Mouse (Mus musculus): ENCODE measurements at regions not wholly inside any gene's neighbourhood (a gene's known extent, or its start where the extent isn't known, plus 50 kb on each side); places are given as distances from the start of the nearest gene placed in this dataset.

DNA sequence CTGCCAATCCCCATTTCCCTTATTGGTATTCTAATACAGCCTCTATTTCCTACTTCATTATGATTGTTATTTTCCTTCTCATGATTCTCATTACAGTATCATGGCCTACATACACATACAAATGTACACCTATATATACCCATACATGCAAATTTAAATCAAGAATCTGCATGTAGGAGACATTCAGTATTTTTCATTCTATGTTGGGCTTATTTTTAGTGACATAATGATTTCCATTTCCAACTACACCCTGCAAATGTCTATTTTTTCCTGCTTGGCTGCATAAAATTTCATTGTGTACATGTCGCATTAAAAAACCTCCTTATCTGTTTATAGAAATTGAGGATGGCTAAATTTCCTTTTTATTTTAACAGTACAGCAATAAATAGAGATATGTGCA is 236.9 kb upstream of the Ghitm start:
- H3K4me1 ChIP-seq (replicated peaks), result no peaks in the 10 kb centered on the region
- no peaks in the 10 kb centered on the region for H3K36me3 ChIP-seq
- 90% methylated on average over 1 of the region's 1 CpGs for WGBS
- H3K27me3 ChIP-seq, result no peaks in the 10 kb centered on the region
- H3K9ac ChIP-seq, result no peak overlapping the region
- H3K9me3 ChIP-seq, result no peaks in the 10 kb centered on the region
- H3K27ac ChIP-seq (replicated peaks), result no peak overlapping the region
- ATAC-seq (ENCODE audit: low read depth), result no peak
- no peak overlapping the region for H3K4me3 ChIP-seq
- H3K4me2 ChIP-seq, result no peak overlapping the region

DNA sequence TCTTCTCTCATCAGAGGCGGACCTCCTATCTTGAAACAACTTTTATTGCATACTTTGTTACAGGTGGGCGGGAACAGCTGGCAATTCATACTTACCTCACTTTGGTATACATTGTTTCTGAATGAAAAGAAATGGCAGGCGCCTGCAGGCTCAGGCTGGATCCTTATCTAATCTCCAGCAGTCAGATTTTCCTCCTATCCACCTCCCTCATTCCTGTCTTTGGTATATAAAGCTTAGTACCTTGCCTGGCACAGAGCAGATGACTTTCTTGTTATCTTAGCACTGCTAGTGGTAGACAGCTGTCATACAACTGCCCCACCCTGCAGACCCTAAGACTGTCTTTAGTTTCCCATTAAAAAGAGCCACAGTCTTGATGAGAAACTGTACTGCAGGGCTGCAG is 226.8 kb upstream of the Ghitm start:
- no peak for ATAC-seq (ENCODE audit: low read depth)
- Histone ChIP-seq H3K9me3 (no peaks in the 10 kb centered on the region), H3K36me3 (no peaks in the 10 kb centered on the region), H3K4me1 (replicated peaks) (no peaks in the 10 kb centered on the region), H3K4me2 (no peak overlapping the region), H3K9ac (no peak overlapping the region), H3K27me3 (no peaks in the 10 kb centered on the region), H3K4me3 (no peak overlapping the region), H3K27ac (replicated peaks) (no peak overlapping the region)
- 61% methylated on average over 3 of the region's 3 CpGs for WGBS

- no peak overlapping the region for H3K4me3 ChIP-seq
- H3K36me3 ChIP-seq, result no peaks in the 10 kb centered on the region
- peak; percentile 86 for ATAC-seq (ENCODE audit: low read depth)
- no peaks in the 10 kb centered on the region for H3K4me1 ChIP-seq (replicated peaks)
- no peaks in the 10 kb centered on the region for H3K9me3 ChIP-seq
- no peak overlapping the region for H3K4me2 ChIP-seq
- H3K27ac ChIP-seq (replicated peaks), result no peak overlapping the region
- WGBS, result 39% methylated on average over 9 of the region's 9 CpGs
- H3K9ac ChIP-seq, result no peak overlapping the region
- H3K27me3 ChIP-seq, result no peaks in the 10 kb centered on the region
Observed at GRCm38 (mm10) chr14:37355968-37356704, 221.1 kb upstream of the Ghitm start.

- no peaks in the 10 kb centered on the region for H3K27me3 ChIP-seq
- no peak overlapping the region for H3K9ac ChIP-seq
- 49% methylated on average over 4 of the region's 4 CpGs for WGBS
- no peaks in the 10 kb centered on the region for H3K4me1 ChIP-seq (replicated peaks)
- H3K4me3 ChIP-seq, result no peak overlapping the region
- no peak overlapping the region for H3K27ac ChIP-seq (replicated peaks)
- no peaks in the 10 kb centered on the region for H3K9me3 ChIP-seq
- no peaks in the 10 kb centered on the region for H3K36me3 ChIP-seq
- no peak for ATAC-seq (ENCODE audit: low read depth)
- H3K4me2 ChIP-seq, result no peak overlapping the region
Observed at GRCm38 (mm10) chr14:37323392-37323791, 188.3 kb upstream of the Ghitm start.

DNA sequence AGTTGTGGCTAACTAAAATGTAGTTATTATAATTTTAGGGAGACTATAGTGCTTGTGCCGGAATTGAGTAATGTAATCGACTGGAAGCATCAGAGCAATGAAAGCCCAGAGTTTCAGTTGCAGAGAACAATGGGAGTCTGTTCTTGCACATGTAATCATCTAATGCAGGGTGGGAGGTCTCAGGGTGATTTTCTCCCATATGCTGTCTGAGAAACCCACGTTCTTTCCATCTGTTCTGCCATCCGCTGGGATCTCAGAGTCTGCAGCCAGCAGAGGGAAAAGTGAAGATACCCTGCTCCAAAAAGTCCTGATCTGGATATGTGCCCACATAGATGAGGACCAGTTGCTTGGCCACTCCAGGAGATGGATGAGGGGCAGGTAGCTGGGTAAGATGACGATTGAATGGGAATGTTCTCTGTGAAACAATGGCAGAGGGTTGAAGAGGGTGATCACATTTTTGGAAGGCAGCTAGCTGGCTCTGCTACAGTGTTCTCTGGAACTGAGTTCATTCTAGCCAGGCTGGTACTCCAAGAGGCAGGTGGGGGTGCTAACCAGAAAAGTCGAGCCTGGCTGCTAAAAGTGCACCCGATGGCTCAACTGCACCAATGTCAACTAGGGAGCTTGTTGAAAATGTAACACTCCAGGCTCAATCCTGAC is 180.3 kb upstream of the Ghitm start:
- Histone ChIP-seq H3K9me3 (no peaks in the 10 kb centered on the region), H3K4me3 (no peak overlapping the region), H3K4me2 (no peak overlapping the region), H3K36me3 (no peaks in the 10 kb centered on the region), H3K27me3 (no peaks in the 10 kb centered on the region), H3K27ac (replicated peaks) (no peak overlapping the region), H3K4me1 (replicated peaks) (0 out of 2 replicates have a peak, but pooled peaks cover 3% of the 10 kb centered on the region), H3K9ac (no peak overlapping the region)
- ATAC-seq (ENCODE audit: low read depth), result peak; percentile 53; the same call in 1 of the 2 replicates
- 67% methylated on average over 7 of the region's 7 CpGs for WGBS

DNA sequence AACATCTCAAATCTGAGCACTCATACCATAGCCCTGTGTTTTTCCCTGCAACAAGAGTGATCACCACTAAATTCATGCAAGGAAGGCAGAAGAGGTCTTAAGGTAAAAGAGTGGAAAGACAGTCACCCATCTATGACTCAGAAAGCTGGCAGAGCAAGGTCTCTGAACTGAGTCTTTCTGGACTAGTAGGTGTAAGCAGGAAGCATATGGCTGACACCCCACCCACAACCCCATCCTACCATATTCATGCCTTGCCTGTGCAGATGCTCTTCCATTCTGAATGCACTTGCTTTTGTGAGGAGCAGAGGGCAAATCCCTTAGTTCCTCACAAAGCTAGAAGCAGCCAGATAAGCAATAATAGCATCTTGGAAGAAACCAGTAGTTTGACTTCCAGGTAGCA is 178.8 kb upstream of the Ghitm start:
- Histone ChIP-seq H3K27ac (replicated peaks) (no peak overlapping the region), H3K9me3 (no peaks in the 10 kb centered on the region), H3K4me3 (no peak overlapping the region), H3K4me1 (replicated peaks) (0 out of 2 replicates have a peak, but pooled peaks cover 3% of the 10 kb centered on the region), H3K9ac (no peak overlapping the region), H3K36me3 (no peaks in the 10 kb centered on the region), H3K27me3 (no peaks in the 10 kb centered on the region), H3K4me2 (no peak overlapping the region)
- no peak for ATAC-seq (ENCODE audit: low read depth)

DNA sequence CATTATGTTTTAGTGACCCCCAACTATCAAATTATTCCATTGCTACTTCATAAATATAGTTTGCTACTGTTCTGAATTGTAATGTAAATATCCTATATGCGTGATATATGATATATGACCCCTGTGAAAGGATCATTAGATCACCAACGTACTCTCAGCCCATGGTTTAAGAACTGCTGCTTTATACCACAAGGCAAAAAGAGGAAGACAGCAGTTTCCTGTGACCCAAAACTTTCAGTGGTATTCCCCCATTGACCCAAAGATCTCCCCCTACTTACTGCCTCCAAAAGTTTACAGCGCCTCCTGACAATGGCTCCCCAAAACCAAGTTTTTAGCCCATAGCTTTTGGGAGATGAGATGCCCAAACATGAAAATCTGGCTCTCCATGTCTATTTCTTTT is 177.8 kb upstream of the Ghitm start:
- Histone ChIP-seq H3K27ac (replicated peaks) (no peak overlapping the region), H3K4me2 (no peak overlapping the region), H3K9ac (no peak overlapping the region), H3K36me3 (no peaks in the 10 kb centered on the region), H3K9me3 (no peaks in the 10 kb centered on the region), H3K4me3 (no peak overlapping the region), H3K4me1 (replicated peaks) (0 out of 2 replicates have a peak, but pooled peaks cover 3% of the 10 kb centered on the region), H3K27me3 (no peaks in the 10 kb centered on the region)
- ATAC-seq (ENCODE audit: low read depth), result no peak
- WGBS, result 88% methylated on average over 3 of the region's 3 CpGs

DNA sequence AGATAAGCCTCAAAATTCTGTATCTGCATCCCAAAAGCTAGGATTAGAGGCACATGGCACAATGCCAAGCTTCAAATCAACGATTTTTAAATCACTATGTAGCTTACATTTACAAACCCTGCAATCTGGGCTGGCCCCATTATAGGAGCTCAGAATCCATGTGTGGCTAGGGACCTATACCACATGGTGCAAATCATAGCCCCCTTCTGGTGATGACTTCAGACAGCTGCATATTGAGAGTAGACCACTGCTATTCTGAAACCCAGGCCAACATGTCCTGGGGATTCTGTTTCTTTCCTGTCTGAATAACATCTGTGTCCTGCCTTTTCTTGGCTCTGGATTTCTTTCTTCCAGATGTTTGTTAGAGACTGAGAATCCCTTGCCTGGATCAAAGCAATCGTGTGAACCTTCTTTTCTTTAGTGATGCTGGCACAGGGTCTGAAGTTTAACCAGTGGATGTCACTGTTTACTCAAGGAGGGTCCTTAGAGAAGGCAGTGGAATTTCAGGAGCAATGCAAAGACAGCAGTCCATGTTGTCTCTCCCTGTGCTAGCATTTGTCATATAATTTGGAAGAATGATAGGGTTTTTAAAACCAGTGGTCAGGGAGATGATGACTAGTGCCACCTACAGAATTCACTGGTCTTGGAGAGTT is 171.7 kb upstream of the Ghitm start:
- Histone ChIP-seq H3K27ac (replicated peaks) (no peak overlapping the region), H3K9me3 (no peaks in the 10 kb centered on the region), H3K4me1 (replicated peaks) (no peaks in the 10 kb centered on the region), H3K9ac (no peak overlapping the region), H3K27me3 (no peaks in the 10 kb centered on the region), H3K36me3 (no peaks in the 10 kb centered on the region), H3K4me3 (no peak overlapping the region), H3K4me2 (no peak overlapping the region)
- no peak; the same call in 1 of the 2 replicates for ATAC-seq (ENCODE audit: low read depth)
- WGBS, result 66% methylated on average over 2 of the region's 2 CpGs

DNA sequence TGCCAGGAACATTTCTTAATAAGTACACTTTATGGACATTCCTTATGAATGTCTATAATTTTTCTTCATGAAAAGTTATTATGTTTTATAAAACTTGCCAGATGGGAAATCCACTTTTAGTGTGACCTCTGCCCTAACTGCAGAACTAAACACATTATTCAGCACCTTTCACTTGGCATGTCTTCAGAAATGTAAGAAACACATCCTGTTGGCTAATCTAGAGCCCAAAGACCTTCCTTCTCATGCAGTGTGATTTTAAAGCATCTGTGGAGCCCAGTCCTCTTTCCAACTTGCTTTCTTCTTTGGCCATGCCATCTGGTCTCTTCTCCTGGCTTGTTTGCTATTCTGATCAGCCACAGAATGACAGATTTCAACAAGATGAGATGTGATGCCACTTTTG is 163.6 kb upstream of the Ghitm start:
- no peaks in the 10 kb centered on the region for H3K36me3 ChIP-seq
- H3K4me1 ChIP-seq (replicated peaks), result no peaks in the 10 kb centered on the region; the same call in 1 of the 2 replicates
- H3K4me2 ChIP-seq, result no peak overlapping the region
- no peak overlapping the region for H3K4me3 ChIP-seq
- ATAC-seq (ENCODE audit: low read depth), result no peak
- no peak overlapping the region for H3K27ac ChIP-seq (replicated peaks)
- no peaks in the 10 kb centered on the region for H3K9me3 ChIP-seq
- H3K9ac ChIP-seq, result no peak overlapping the region
- H3K27me3 ChIP-seq, result no peaks in the 10 kb centered on the region

DNA sequence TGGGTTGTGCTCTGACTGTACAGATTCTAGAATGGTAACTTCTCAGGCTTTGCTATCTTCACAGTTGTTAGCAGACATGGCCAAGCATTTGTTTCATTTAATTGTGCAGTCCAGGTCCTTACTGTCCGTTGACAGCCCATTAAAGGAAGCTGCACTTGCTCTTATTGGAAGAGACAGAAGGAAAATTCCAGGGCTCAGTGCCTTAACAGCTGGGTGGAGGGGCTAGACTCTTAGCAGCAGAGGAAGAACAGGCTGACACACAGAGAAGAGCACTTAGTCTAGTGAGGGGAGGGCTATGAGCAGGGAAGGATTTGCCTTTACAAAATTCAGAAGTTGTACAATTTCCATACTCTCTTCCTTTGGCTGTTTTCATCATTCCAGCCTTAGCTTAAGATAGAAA is 161.5 kb upstream of the Ghitm start:
- H3K4me1 ChIP-seq (replicated peaks), result no peaks in the 10 kb centered on the region; the same call in 1 of the 2 replicates
- H3K4me2 ChIP-seq, result no peak overlapping the region
- H3K9ac ChIP-seq, result no peak overlapping the region
- 38% methylated on average over 1 of the region's 1 CpGs for WGBS
- no peak overlapping the region for H3K4me3 ChIP-seq
- no peak for ATAC-seq (ENCODE audit: low read depth)
- no peaks in the 10 kb centered on the region for H3K27me3 ChIP-seq
- no peak overlapping the region for H3K27ac ChIP-seq (replicated peaks)
- no peaks in the 10 kb centered on the region for H3K36me3 ChIP-seq
- H3K9me3 ChIP-seq, result no peaks in the 10 kb centered on the region

GRCm38 (mm10) chr14:37292084-37292860 is 157.2 kb upstream of the Ghitm start:
- H3K9ac ChIP-seq, result no peak overlapping the region
- 60% methylated on average over 4 of the region's 4 CpGs for WGBS
- no peaks in the 10 kb centered on the region for H3K36me3 ChIP-seq
- no peak for ATAC-seq (ENCODE audit: low read depth)
- no peak overlapping the region for H3K27ac ChIP-seq (replicated peaks)
- no peak overlapping the region for H3K4me2 ChIP-seq
- no peaks in the 10 kb centered on the region; the same call in none of the 2 replicates for H3K4me1 ChIP-seq (replicated peaks)
- no peak overlapping the region for H3K4me3 ChIP-seq
- no peaks in the 10 kb centered on the region for H3K27me3 ChIP-seq
- H3K9me3 ChIP-seq, result no peaks in the 10 kb centered on the region

DNA sequence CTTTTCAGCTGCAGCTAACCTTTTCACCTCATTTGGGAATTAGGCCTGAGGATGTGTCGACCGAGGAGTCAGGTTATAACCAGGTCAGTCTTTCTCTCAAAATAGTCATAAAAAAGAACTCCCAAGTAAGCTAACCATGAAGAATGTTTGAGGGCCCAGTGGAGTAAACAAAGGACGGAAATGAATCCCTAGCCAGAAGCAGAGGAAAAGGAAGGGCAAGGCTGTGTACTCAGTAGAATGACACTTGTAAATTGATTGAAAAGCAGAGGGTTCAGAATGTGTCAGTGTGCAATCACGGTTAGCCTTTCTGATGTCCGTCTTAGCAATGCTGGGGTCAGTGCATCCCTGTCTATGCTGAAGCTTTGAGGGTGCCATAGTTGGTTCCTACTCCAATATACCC is 149.3 kb upstream of the Ghitm start:
- Histone ChIP-seq H3K9ac (no peak overlapping the region), H3K4me2 (no peak overlapping the region), H3K9me3 (no peaks in the 10 kb centered on the region), H3K27ac (replicated peaks) (no peak overlapping the region), H3K4me3 (no peak overlapping the region), H3K27me3 (no peaks in the 10 kb centered on the region), H3K36me3 (no peaks in the 10 kb centered on the region), H3K4me1 (replicated peaks) (no peaks in the 10 kb centered on the region; the same call in 1 of the 2 replicates)
- WGBS, result 54% methylated on average over 5 of the region's 5 CpGs
- no peak for ATAC-seq (ENCODE audit: low read depth)

Measured in neural tube, embryonic 13.5 days (tissue).